Mouse (Mus musculus): ENCODE measurements around the gene Tssk1. TPM values are rescaled to one million over a fixed set of nuclear protein-coding genes. Genes with fewer than 3 reads are reported as not detected.

Gene Tssk1
- total RNA-seq, 1 experiment: not detected

- Histone ChIP-seq H3K4me3 (ENCODE audit: insufficient read depth in 1 of 2, low read depth in 1 of 2, low read length in 2 of 2, poor library complexity in 1 of 2, severe bottlenecking in 1 of 2) (no peak overlapping the region), H3K27ac (ENCODE audit: insufficient read depth, low read depth, low read length, poor library complexity, severe bottlenecking) (no peak overlapping the region), H3K36me3 (ENCODE audit: control insufficient read depth, insufficient read depth, low read length, poor library complexity, severe bottlenecking) (peaks cover 5% of the 10 kb centered on the region; the same call in 1 of the 2 replicates), H3K4me1 (ENCODE audit: control insufficient read depth in 2 of 2, insufficient read depth in 2 of 2, low read length in 2 of 2, poor library complexity in 1 of 2) (peaks cover 0 to 4% of the 10 kb centered on the region in 2 experiments; a peak in 3 of 4 replicates), H3K9me3 (ENCODE audit: control insufficient read depth, insufficient read depth, low read depth, low read length) (no peaks in the 10 kb centered on the region), H3K9ac (ENCODE audit: insufficient read depth, low read depth, low read length, poor library complexity, severe bottlenecking) (no peak overlapping the region)
- TF ChIP-seq HCFC1 (IDR thresholded peaks at IDR 0.05; ENCODE audit: borderline replicate concordance, insufficient read depth, low read length) (no peak), ZNF384 (IDR thresholded peaks at IDR 0.05; ENCODE audit: low read depth, low read length) (no peak), ZC3H11A (IDR thresholded peaks at IDR 0.05; ENCODE audit: borderline replicate concordance, low read depth, low read length) (no peak), CHD2 (IDR thresholded peaks at IDR 0.05; ENCODE audit: low read depth, low read length) (no peak), MAFK (IDR thresholded peaks at IDR 0.05; ENCODE audit: insufficient read depth, low read depth, low read length) (no peak)
- DNase-seq (ENCODE audit: low read depth, low spot score): peak; percentile 59
- in situ Hi-C loops (cut with MboI; ENCODE audit: low sequenced_read_pairs in 2 of 2, unreplicated experiment in 2 of 2): no loop called here
Observed at GRCm38 (mm10) chr16:17865770-17866169, 28.3 kb upstream of the Tssk1 start.

DNA sequence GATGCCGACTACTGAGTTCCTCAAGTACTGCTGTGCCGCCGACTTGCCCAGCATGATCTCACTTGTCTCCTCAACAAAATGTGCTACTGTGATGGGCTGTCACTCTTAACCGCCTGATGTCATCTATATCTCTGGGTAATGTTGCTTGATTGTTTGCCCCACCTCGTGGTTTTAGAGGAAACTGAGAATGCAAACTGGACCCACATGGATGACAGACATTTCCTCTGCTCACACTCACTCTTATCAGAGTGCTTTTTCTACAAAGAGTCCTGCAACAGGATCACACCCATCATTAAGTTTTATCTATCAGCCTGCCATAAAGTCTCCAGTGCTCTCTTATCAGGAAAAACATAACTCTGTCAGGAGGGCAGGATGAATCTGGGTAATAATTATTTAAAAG, 22.8 kb upstream of the Tssk1 start:
- H3K4me3 ChIP-seq (ENCODE audit: insufficient read depth in 1 of 2, low read depth in 1 of 2, low read length in 2 of 2, poor library complexity in 1 of 2, severe bottlenecking in 1 of 2): no peak overlapping the region
- TF ChIP-seq MAFK (IDR thresholded peaks at IDR 0.05; ENCODE audit: insufficient read depth, low read depth, low read length): no peak
- TF ChIP-seq HCFC1 (IDR thresholded peaks at IDR 0.05; ENCODE audit: borderline replicate concordance, insufficient read depth, low read length): no peak
- TF ChIP-seq ZNF384 (IDR thresholded peaks at IDR 0.05; ENCODE audit: low read depth, low read length): no peak
- no peak for TF ChIP-seq ZC3H11A (IDR thresholded peaks at IDR 0.05; ENCODE audit: borderline replicate concordance, low read depth, low read length)
- no peak for TF ChIP-seq CHD2 (IDR thresholded peaks at IDR 0.05; ENCODE audit: low read depth, low read length)
- H3K36me3 ChIP-seq (ENCODE audit: control insufficient read depth, insufficient read depth, low read length, poor library complexity, severe bottlenecking): peaks cover 11% of the 10 kb centered on the region; the same call in 1 of the 2 replicates
- no peak overlapping the region for H3K9ac ChIP-seq (ENCODE audit: insufficient read depth, low read depth, low read length, poor library complexity, severe bottlenecking)
- H3K4me1 ChIP-seq (ENCODE audit: control insufficient read depth in 2 of 2, insufficient read depth in 2 of 2, low read length in 2 of 2, poor library complexity in 1 of 2): peaks cover 0 to 2% of the 10 kb centered on the region in 2 experiments; a peak in 2 of 4 replicates
- DNase-seq (ENCODE audit: low read depth, low spot score): no peak
- H3K9me3 ChIP-seq (ENCODE audit: control insufficient read depth, insufficient read depth, low read depth, low read length): no peaks in the 10 kb centered on the region
- no peak overlapping the region for H3K27ac ChIP-seq (ENCODE audit: insufficient read depth, low read depth, low read length, poor library complexity, severe bottlenecking)
- in situ Hi-C loops (cut with MboI; ENCODE audit: low sequenced_read_pairs in 2 of 2, unreplicated experiment in 2 of 2): no loop called here

- H3K4me3 ChIP-seq (ENCODE audit: insufficient read depth in 1 of 2, low read depth in 1 of 2, low read length in 2 of 2, poor library complexity in 1 of 2, severe bottlenecking in 1 of 2): no peak overlapping the region
- H3K4me1 ChIP-seq (ENCODE audit: control insufficient read depth in 2 of 2, insufficient read depth in 2 of 2, low read length in 2 of 2, poor library complexity in 1 of 2): no peaks in the 10 kb centered on the region; a peak in 1 of 4 replicates
- no peak for DNase-seq (ENCODE audit: low read depth, low spot score)
- TF ChIP-seq CHD2 (IDR thresholded peaks at IDR 0.05; ENCODE audit: low read depth, low read length) (no peak), HCFC1 (IDR thresholded peaks at IDR 0.05; ENCODE audit: borderline replicate concordance, insufficient read depth, low read length) (no peak), MAFK (IDR thresholded peaks at IDR 0.05; ENCODE audit: insufficient read depth, low read depth, low read length) (no peak), ZC3H11A (IDR thresholded peaks at IDR 0.05; ENCODE audit: borderline replicate concordance, low read depth, low read length) (no peak), ZNF384 (IDR thresholded peaks at IDR 0.05; ENCODE audit: low read depth, low read length) (no peak)
- peaks cover 8% of the 10 kb centered on the region; the same call in 1 of the 2 replicates for H3K36me3 ChIP-seq (ENCODE audit: control insufficient read depth, insufficient read depth, low read length, poor library complexity, severe bottlenecking)
- H3K27ac ChIP-seq (ENCODE audit: insufficient read depth, low read depth, low read length, poor library complexity, severe bottlenecking): no peak overlapping the region
- H3K9ac ChIP-seq (ENCODE audit: insufficient read depth, low read depth, low read length, poor library complexity, severe bottlenecking): no peak overlapping the region
- in situ Hi-C loops (cut with MboI; ENCODE audit: low sequenced_read_pairs in 2 of 2, unreplicated experiment in 2 of 2): no loop called here
- H3K9me3 ChIP-seq (ENCODE audit: control insufficient read depth, insufficient read depth, low read depth, low read length): no peaks in the 10 kb centered on the region
Observed at GRCm38 (mm10) chr16:17872995-17873394, 21.0 kb upstream of the Tssk1 start.

DNA sequence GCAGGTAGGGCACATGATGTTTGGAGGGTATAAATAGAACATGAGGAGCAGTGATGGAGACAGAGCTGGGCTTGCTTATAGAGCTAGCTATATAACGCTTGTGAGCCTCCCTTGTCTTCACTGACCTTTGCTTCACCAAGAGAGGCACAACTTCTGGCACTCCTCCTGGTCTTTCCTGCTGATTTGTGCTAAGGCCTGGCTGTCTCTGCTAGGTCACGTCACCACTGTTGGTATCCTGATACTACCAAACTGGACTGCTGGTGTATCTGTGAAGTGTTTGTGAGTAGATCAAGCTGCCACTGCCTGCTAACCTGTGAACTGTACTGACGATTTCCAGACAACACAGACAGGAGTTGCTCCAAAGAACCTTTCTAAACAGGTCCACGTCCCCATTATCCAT, 18.8 kb upstream of the Tssk1 start:
- Histone ChIP-seq H3K4me3 (ENCODE audit: insufficient read depth in 1 of 2, low read depth in 1 of 2, low read length in 2 of 2, poor library complexity in 1 of 2, severe bottlenecking in 1 of 2) (no peak overlapping the region), H3K27ac (ENCODE audit: insufficient read depth, low read depth, low read length, poor library complexity, severe bottlenecking) (no peak overlapping the region), H3K36me3 (ENCODE audit: control insufficient read depth, insufficient read depth, low read length, poor library complexity, severe bottlenecking) (peaks cover 6% of the 10 kb centered on the region; the same call in 1 of the 2 replicates), H3K9ac (ENCODE audit: insufficient read depth, low read depth, low read length, poor library complexity, severe bottlenecking) (no peak overlapping the region), H3K4me1 (ENCODE audit: control insufficient read depth in 2 of 2, insufficient read depth in 2 of 2, low read length in 2 of 2, poor library complexity in 1 of 2) (no peaks in the 10 kb centered on the region; a peak in 1 of 4 replicates), H3K9me3 (ENCODE audit: control insufficient read depth, insufficient read depth, low read depth, low read length) (no peaks in the 10 kb centered on the region)
- DNase-seq (ENCODE audit: low read depth, low spot score): no peak
- in situ Hi-C loops (cut with MboI; ENCODE audit: low sequenced_read_pairs in 2 of 2, unreplicated experiment in 2 of 2): no loop called here
- TF ChIP-seq ZNF384 (IDR thresholded peaks at IDR 0.05; ENCODE audit: low read depth, low read length): no peak
- TF ChIP-seq MAFK (IDR thresholded peaks at IDR 0.05; ENCODE audit: insufficient read depth, low read depth, low read length): no peak
- no peak for TF ChIP-seq CHD2 (IDR thresholded peaks at IDR 0.05; ENCODE audit: low read depth, low read length)
- no peak for TF ChIP-seq HCFC1 (IDR thresholded peaks at IDR 0.05; ENCODE audit: borderline replicate concordance, insufficient read depth, low read length)
- no peak for TF ChIP-seq ZC3H11A (IDR thresholded peaks at IDR 0.05; ENCODE audit: borderline replicate concordance, low read depth, low read length)

Measured in ES-E14 (cell line).